In the genomic region with DNA sequence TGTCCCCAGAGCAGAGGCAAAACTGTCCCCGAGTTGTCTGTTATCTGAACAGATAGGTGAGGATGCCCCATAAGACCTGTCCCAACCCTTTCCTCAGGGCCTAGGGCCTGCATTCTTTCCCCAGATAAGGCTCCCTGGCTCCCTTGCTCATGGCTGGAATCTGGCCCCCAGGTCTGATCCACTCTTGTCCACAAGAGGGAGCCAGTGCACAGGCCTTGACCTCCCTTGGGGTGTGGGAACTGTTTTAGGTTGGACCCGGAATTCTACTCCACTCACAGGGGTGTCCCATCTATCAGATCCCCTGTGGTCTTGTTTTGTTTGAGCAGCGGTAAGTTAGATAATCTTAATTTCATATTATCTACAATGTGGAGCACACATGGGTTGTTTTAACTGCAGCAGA, we compare ENCODE assay signal across 8 mouse cellular contexts. TPM values are rescaled to one million over a fixed set of nuclear protein-coding genes. Genes with fewer than 3 reads are reported as not detected.
DNase-seq lines count a peak whose midpoint lies in the region; ATAC-seq and TF ChIP-seq lines count a peak whose summit lies in the region.

No protein-coding gene starts in this region.

- H3K9me3 ChIP-seq in lung, embryonic 14.5 days (ENCODE audit: low read depth, low read length), result no peaks in the 10 kb centered on the region

- ATAC-seq in erythroid progenitor cell, adult 5-6 weeks (replicated peaks; ENCODE audit: low FRiP score, poor library complexity, severe bottlenecking), result peak; percentile 61; the same call in 1 of the 2 replicates
- ATAC-seq in lung, embryonic 14.5 days (ENCODE audit: insufficient read depth), result peak; percentile 62

- intact Hi-C loops in heart, postnatal 10 days (cut with DNase I), result loop anchor here (5.0 kb wide), 3 partner anchors 137 to 242 kb away; no protein-coding TSS in a partner anchor

- H3K4me2 ChIP-seq in lung, embryonic 14.5 days, result no peak overlapping the region

- 0 out of 2 replicates have a peak, but pooled peaks cover 2% of the 10 kb centered on the region for H3K36me3 ChIP-seq in lung, embryonic 14.5 days (ENCODE audit: insufficient read depth)
- no peaks in the 10 kb centered on the region for H3K36me3 ChIP-seq in thymus, adult 2 months (ENCODE audit: control insufficient read depth, insufficient read depth, low read length)

- WGBS in lung, embryonic 14.5 days, result 8% methylated on average over 3 of the region's 3 CpGs
- WGBS in thymus, adult 2 months, result 38% methylated on average over 3 of the region's 3 CpGs

- DNase-seq in ES-CJ7 (ENCODE audit: low read depth, low spot score), result peak; percentile 63
- peak; percentile 63 for DNase-seq in brain, adult 2 months (ENCODE audit: low read depth, low spot score)
- peak; percentile 82 to 91 for DNase-seq in heart, postnatal 10 days
- DNase-seq in layer of hippocampus, adult 11-12 months (ENCODE audit: low spot score), result peak; percentile 79
- peak; percentile 89 for DNase-seq in lung, embryonic 14.5 days
- DNase-seq in ovary, adult 18-20 months (ENCODE audit: low spot score), result peak; percentile 29
- peak; percentile 47 for DNase-seq in thymus, adult 2 months

- H3K4me3 ChIP-seq in lung, embryonic 14.5 days (ENCODE audit: low read depth, low read length), result no peak overlapping the region
- H3K4me3 ChIP-seq in thymus, adult 2 months (ENCODE audit: control insufficient read depth, insufficient read depth, low read length), result no peak overlapping the region

- no peaks in the 10 kb centered on the region for H3K4me1 ChIP-seq in lung, embryonic 14.5 days (ENCODE audit: insufficient read depth)
- H3K4me1 ChIP-seq in thymus, adult 2 months (replicated peaks; ENCODE audit: control insufficient read depth, insufficient read depth, low read length), result no peaks in the 10 kb centered on the region

- no peaks in the 10 kb centered on the region for H3K27me3 ChIP-seq in lung, embryonic 14.5 days (ENCODE audit: insufficient read depth, low read length)
- no peaks in the 10 kb centered on the region for H3K27me3 ChIP-seq in thymus, adult 2 months (ENCODE audit: control insufficient read depth, insufficient read depth, low read length)

- TF ChIP-seq CTCF in lung, embryonic 14.5 days (IDR thresholded peaks at IDR 0.05; ENCODE audit: low read depth), result peak; percentile 91
- peak; percentile 74; the same call in 1 of the 2 replicates for TF ChIP-seq CTCF in thymus, adult 2 months (IDR thresholded peaks at IDR 0.05; ENCODE audit: borderline replicate concordance, control insufficient read depth, extremely low read depth, insufficient read depth, low read length, poor library complexity)

- no peak for TF ChIP-seq POLR2A in thymus, adult 2 months (IDR thresholded peaks at IDR 0.05; ENCODE audit: control insufficient read depth, extremely low read depth, insufficient read depth, low read length, poor library complexity)

- no peak overlapping the region for H3K27ac ChIP-seq in lung, embryonic 14.5 days (ENCODE audit: low read depth)
- H3K27ac ChIP-seq in thymus, adult 2 months (ENCODE audit: control insufficient read depth, insufficient read depth, low read length), result no peak overlapping the region

- no peak overlapping the region for H3K9ac ChIP-seq in lung, embryonic 14.5 days

RNA-seq across cellular contexts. Expression of a gene that starts 35.1 kb away (rescaled TPM):
- total RNA-seq in erythroid progenitor cell, adult 5-6 weeks (2015; ENCODE audit: low replicate concordance), result not detected in 2 replicates
- total RNA-seq in erythroid progenitor cell, adult 5-6 weeks (2017; ENCODE audit: low replicate concordance), result not detected in 2 replicates
- 1 to 10 TPM; 1.6 to 2.0 TPM for total RNA-seq in heart, postnatal 10 days (2021)
- polyA plus RNA-seq in lung, embryonic 14.5 days (2014; fragmentation: Nextera tagmentation; extraction: Ambion mirVana), result 17.4 and 18.1 TPM in 2 replicates
- 11.8 and 16.0 TPM in 2 replicates for polyA plus RNA-seq in thymus, adult 2 months (2012; rRNA removed)

Comparison
In these comparisons a context has a peak if more than half of its experiments do, and no peak if none do; other contexts are left out.
1. DNase-seq: peak in every context shown above with its lines; median percentile 89 in lung, embryonic 14.5 days; 86 in heart, postnatal 10 days; 79 in layer of hippocampus, adult 11-12 months; 63 in ES-CJ7; 63 in brain, adult 2 months; 47 in thymus, adult 2 months; 29 in ovary, adult 18-20 months.